ENCODE assay signal across 8 mouse cellular contexts in genomic region chr8:79734304-79734703, GRCm38 (mm10). TPM values are rescaled to one million over a fixed set of nuclear protein-coding genes. Genes with fewer than 3 reads are reported as not detected.
DNase-seq lines count a peak whose midpoint lies in the region; ATAC-seq lines count a peak whose summit lies in the region.

No protein-coding gene starts in this region.

- H3K27me3 ChIP-seq in neural tube, embryonic 11.5 days (ENCODE audit: control insufficient read depth, insufficient read depth, low read length), result no peaks in the 10 kb centered on the region

- H3K9ac ChIP-seq in neural tube, embryonic 11.5 days (ENCODE audit: low read length), result no peak overlapping the region

- no peak overlapping the region for H3K4me3 ChIP-seq in neural tube, embryonic 11.5 days (ENCODE audit: low read depth, low read length)

- H3K36me3 ChIP-seq in neural tube, embryonic 11.5 days (ENCODE audit: control insufficient read depth, insufficient read depth, low read length), result no peaks in the 10 kb centered on the region

- no peaks in the 10 kb centered on the region for H3K4me1 ChIP-seq in neural tube, embryonic 11.5 days (ENCODE audit: control insufficient read depth, insufficient read depth, low read length)

- intact Hi-C loops in left cerebral cortex, postnatal 4 days (cut with DNase I), result loop anchor here (10.0 kb wide), 1 partner anchor 320 kb away; the partner anchor contains the start of gene Hhip

- H3K4me2 ChIP-seq in neural tube, embryonic 11.5 days (ENCODE audit: low read depth), result no peak overlapping the region

- DNase-seq in adrenal gland, postnatal 14 days, result peak; percentile 36
- no peak for DNase-seq in adrenal gland, postnatal 25 days
- DNase-seq in neural tube, embryonic 11.5 days (ENCODE audit: low spot score), result peak; percentile 15
- DNase-seq in neural tube, embryonic 10.5 days (ENCODE audit: extremely low spot score, low spot score), result no peak
- DNase-seq in c-Kit-positive CD71-positive TER-119-negative erythroid progenitor cells, embryonic 14.5 days (ENCODE audit: low read depth), result peak; percentile 42
- peak; percentile 12 to 17 for DNase-seq in frontal cortex, postnatal 10 days (ENCODE audit: low spot score in 2 of 2)
- peak; percentile 5 for DNase-seq in left cerebral cortex, postnatal 4 days
- peak; percentile 75 for DNase-seq in retina, postnatal 1 day

- no peak overlapping the region for H3K27ac ChIP-seq in neural tube, embryonic 11.5 days (ENCODE audit: low read depth, low read length)

- ATAC-seq in neural tube, embryonic 11.5 days (ENCODE audit: insufficient read depth, low FRiP score, low TSS enrichment), result no peak; the same call in 1 of the 2 replicates

- no peaks in the 10 kb centered on the region for H3K9me3 ChIP-seq in neural tube, embryonic 11.5 days (ENCODE audit: control insufficient read depth, low read length)

- 28% methylated on average over 2 of the region's 2 CpGs for WGBS in neural tube, embryonic 11.5 days

RNA-seq across cellular contexts. Expression of gene Anapc10, which starts 22.7 kb away (rescaled TPM):
- 12.9 and 14.4 TPM in 2 replicates for total RNA-seq in adrenal gland, postnatal 14 days (2021)
- total RNA-seq in adrenal gland, postnatal 25 days (2021), result 9.8 and 12.7 TPM in 2 replicates
- 37.5 and 39.0 TPM in 2 replicates for polyA plus RNA-seq in neural tube, embryonic 11.5 days (2014; fragmentation: Nextera tagmentation; extraction: Ambion mirVana)
- 10 to 100 TPM; 12.1 to 17.3 TPM for total RNA-seq in left cerebral cortex, postnatal 4 days (2021)

RNA-seq across cellular contexts. Expression of gene Abce1, which starts 22.8 kb away (rescaled TPM):
- total RNA-seq in adrenal gland, postnatal 14 days (2021), result 83.7 and 85.8 TPM in 2 replicates
- 80.1 and 93.7 TPM in 2 replicates for total RNA-seq in adrenal gland, postnatal 25 days (2021)
- 135 and 144 TPM in 2 replicates for polyA plus RNA-seq in neural tube, embryonic 11.5 days (2014; fragmentation: Nextera tagmentation; extraction: Ambion mirVana)
- 100 to 1,000 TPM in 1 of 2 experiments, 10 to 100 TPM in 1; 95.8 to 105 TPM for total RNA-seq in left cerebral cortex, postnatal 4 days (2021)

Comparison
In these comparisons a context has a peak if more than half of its experiments do, and no peak if none do; other contexts are left out.
1. DNase-seq: peak in adrenal gland, postnatal 14 days (single experiment), neural tube, embryonic 11.5 days (single experiment), c-Kit-positive CD71-positive TER-119-negative erythroid progenitor cells, embryonic 14.5 days (single experiment), frontal cortex, postnatal 10 days (2 of 2), left cerebral cortex, postnatal 4 days (single experiment) and retina, postnatal 1 day (single experiment); none in adrenal gland, postnatal 25 days (single experiment) and neural tube, embryonic 10.5 days (single experiment).